Mouse (Mus musculus) lung, adult 2 months (tissue): Measurements from ENCODE around the gene Ascc2. TPM values are rescaled to one million over a fixed set of nuclear protein-coding genes. Genes with fewer than 3 reads are reported as not detected.
"Not testable (repeated sequence)": the region's sequence is repeated elsewhere in the genome, so short reads cannot be mapped to it uniquely, and the experiment has no call there.

Source experiments
- DNase-seq: peaks from one replicate; pipeline ENCODE4 v3.0.0; 2022
- H3K4me1 ChIP-seq: fragments of 200-500 bp; 2 replicates; pipeline ENCODE4 v1.6.1; 2011; ENCODE audit warnings: low read length; ENCODE audit not compliant: control insufficient read depth, insufficient read depth
- H3K4me3 ChIP-seq: fragments of 200-500 bp; replicated peaks from 2 replicates; pipeline ENCODE3; 2011; ENCODE audit warnings: low read depth, mild to moderate bottlenecking, control low read depth, low read length; ENCODE audit errors: extremely low read depth
- CTCF ChIP-seq: fragments of 200-500 bp; IDR thresholded peaks from 2 replicates; pipeline ENCODE4 v1.5.1; 2011; ENCODE audit warnings: mild to moderate bottlenecking, low read length, control low read depth; ENCODE audit not compliant: insufficient read depth
- POLR2A ChIP-seq: fragments of 200-500 bp; IDR thresholded peaks from 2 replicates; pipeline ENCODE4 v1.6.1; 2011; ENCODE audit warnings: low read depth, mild to moderate bottlenecking, control low read depth, low read length, borderline replicate concordance; ENCODE audit errors: extremely low read depth
- WGBS: fragments of 180-500 bp; shearing (Covaris S2); methylation state at CpG from one replicate; pipeline ENCODE4 v1.1.7; 2018; 5-methylcytosine and 5-hydroxymethylcytosine counted together
- polyA plus RNA-seq: library from polyadenylated mRNA; depleted of rRNA; stranded (reverse); fragments of >200 nt; gene quantifications from 2 replicates; pipeline ENCODE4 v1.2.3, GENCODE M21; 2012

The Ascc2 gene
- polyA plus RNA-seq, 1 experiment = 34.0 TPM

DNA sequence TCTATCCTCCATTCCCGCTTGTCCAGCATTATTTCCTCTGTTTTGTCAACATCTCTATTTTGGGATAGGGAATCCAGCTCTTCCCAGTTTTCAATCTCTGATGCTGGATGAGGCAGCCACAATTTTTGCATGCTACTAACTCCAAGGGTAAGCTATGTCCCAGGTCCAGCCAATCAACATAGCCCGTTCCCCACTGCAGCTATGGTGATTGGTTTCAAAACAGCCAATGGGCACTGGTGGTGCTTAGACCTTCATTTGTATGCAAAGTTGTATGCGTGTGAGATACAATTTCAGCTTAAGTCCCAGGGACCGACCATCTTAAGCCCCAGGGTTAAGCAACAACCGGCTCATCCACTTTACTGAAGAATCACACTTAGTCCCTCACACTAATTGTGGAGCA is 14.6 kb upstream of the Ascc2 start:
- 72% methylated on average over 5 of the region's 5 CpGs for WGBS
- DNase-seq = no peak
- no peak for TF ChIP-seq POLR2A
- TF ChIP-seq CTCF = no peak
- H3K4me1 ChIP-seq = no peaks in the 10 kb centered on the region
- H3K4me3 ChIP-seq = no peak overlapping the region

DNA sequence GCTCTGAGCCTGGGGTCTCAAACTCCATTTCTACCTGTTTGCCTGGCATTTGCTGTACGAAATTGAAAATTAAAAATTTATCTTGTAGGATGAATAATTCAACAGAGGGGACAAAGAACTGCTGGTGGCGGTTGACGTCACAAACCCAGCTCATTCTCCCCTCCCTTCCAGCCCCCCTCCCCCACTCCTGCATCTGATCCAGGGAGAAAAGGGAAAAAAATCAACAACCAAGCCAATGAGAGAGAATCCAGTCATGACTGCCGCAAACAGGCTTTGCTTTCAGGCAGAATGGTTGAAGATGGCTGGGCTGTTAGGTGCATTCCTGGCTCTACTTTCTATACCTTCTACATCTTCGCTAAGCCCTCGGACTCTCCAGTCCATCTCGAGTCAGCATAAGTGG is 11.6 kb upstream of the Ascc2 start:
- TF ChIP-seq CTCF (no peak), POLR2A (no peak)
- Histone ChIP-seq H3K4me1 (0 out of 2 replicates have a peak, but pooled peaks cover 2% of the 10 kb centered on the region), H3K4me3 (no peak overlapping the region)
- DNase-seq = no peak
- 83% methylated on average over 7 of the region's 7 CpGs for WGBS

- DNase-seq = no peak
- WGBS = 67% methylated on average over 7 of the region's 7 CpGs
- Histone ChIP-seq H3K4me3 (no peak overlapping the region), H3K4me1 (0 out of 2 replicates have a peak, but pooled peaks cover 2% of the 10 kb centered on the region)
- TF ChIP-seq POLR2A = no peak
- no peak for TF ChIP-seq CTCF
These were observed 9.9 kb upstream of the Ascc2 start for GRCm38 (mm10) chr11:4627636-4628035.

DNA sequence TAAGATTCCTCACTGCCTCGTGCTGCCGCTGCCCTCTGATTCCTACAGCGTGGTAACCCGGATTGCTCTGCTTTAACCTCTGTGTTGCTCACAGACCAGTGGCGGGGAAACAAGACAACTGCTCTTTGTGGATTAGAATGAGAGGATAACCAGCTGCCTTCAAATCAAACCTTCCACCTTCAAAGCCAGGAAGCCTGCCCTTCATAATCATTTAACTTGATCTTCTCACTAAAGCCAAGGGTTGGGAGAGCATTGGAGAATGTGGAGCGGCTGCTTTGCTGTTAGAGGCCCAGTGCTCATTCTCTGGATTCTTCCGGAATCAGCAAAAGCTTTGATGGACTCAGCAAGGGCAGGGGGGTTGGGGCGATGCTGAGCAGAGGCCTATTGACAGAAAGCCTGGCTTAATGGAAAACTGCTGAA is 7.7 kb upstream of the Ascc2 start:
- H3K4me3 ChIP-seq = no peak overlapping the region
- 0 out of 2 replicates have a peak, but pooled peaks cover 2% of the 10 kb centered on the region for H3K4me1 ChIP-seq
- TF ChIP-seq CTCF (no peak), POLR2A (no peak)
- no peak for DNase-seq
- WGBS = 37% methylated on average over 8 of the region's 8 CpGs

GRCm38 (mm10) chr11:4633420-4633819 is 4.1 kb upstream of the Ascc2 start:
- DNase-seq = no peak
- 54% methylated on average over 2 of the region's 2 CpGs for WGBS
- H3K4me1 ChIP-seq = peaks cover 8% of the 10 kb centered on the region
- TF ChIP-seq POLR2A (no peak), CTCF (no peak)
- H3K4me3 ChIP-seq = no peak overlapping the region

DNA sequence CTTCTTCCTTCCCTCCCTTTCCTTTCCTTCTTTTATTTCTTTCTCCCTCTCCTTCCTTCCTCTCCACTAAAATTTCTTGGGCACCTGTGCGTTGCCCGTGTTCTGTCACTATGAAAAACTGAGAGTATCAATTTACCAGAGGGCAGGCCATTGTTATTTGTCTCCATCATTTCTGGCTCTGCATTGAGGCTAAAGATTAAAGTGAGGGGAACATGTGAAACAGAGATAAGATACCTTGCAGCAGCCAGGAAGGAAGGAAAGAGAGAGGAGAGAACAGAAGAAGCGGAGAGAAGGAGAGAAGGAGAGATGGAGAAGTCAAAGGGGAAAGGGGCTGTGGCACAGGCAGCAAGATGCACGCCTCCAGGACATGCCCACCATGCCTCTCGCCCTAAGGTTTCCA is 3.2 kb upstream of the Ascc2 start:
- DNase-seq = no peak
- WGBS = 55% methylated on average over 5 of the region's 5 CpGs
- Histone ChIP-seq H3K4me1 (peaks cover 8% of the 10 kb centered on the region), H3K4me3 (no peak overlapping the region)
- no peak for TF ChIP-seq POLR2A
- TF ChIP-seq CTCF = no peak

DNA sequence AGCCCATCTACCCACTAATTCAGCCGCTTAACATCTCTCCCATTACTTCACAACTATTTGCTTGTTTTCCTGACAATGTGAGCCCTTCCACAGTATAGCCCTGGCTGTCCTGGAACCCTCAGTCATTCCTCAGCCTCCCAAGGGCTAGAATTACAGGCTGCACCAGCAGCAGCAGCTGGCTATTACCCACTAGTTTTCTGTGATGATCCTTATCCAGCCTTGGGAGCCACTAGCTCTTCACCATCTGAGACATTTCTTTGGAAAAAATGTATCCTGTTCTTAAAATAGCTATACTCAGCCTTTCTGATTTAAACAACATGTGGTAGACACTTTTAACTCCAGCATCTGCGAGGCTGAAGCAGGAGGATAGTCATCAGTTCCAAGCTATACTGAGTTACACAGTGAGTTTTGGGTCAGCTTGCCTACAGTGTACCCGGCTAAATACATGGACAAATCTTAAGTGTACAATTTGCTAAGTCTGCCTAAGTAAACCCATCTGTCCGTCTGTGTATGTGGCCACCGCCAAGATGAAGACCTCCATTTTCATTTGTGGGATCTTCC is 685 bp upstream of the Ascc2 start:
- DNase-seq = no peak
- peaks cover 6% of the 10 kb centered on the region for H3K4me1 ChIP-seq
- H3K4me3 ChIP-seq = peak overlapping the region; percentile 39
- 44% methylated on average over 5 of the region's 5 CpGs for WGBS
- no peak for TF ChIP-seq CTCF
- TF ChIP-seq POLR2A = no peak

DNA sequence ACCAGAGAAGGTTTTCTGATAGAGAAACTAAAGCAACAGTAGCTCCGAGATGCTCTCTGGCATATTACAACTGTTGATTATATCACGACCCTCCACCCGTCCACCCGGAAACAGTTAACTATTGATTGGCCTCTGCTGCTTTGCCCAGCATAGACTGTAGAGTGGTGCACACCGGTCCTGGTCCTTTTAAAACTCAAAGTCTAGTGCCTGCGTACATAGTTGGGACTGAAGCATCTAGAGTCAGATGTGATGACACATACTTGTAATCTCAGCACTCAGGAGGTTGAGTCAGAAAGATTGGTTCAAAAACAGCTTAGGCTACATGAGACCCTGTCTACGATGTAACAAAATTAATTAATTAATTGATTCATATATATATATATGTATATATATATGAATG is 714 bp downstream of the Ascc2 start:
- no peak for TF ChIP-seq CTCF
- no peak for TF ChIP-seq POLR2A
- 11% methylated on average over 7 of the region's 7 CpGs for WGBS
- Histone ChIP-seq H3K4me3 (peak overlapping the region; percentile 83), H3K4me1 (peaks cover 6% of the 10 kb centered on the region)
- no peak for DNase-seq

GRCm38 (mm10) chr11:4641185-4641584 is 3.6 kb downstream of the Ascc2 start:
- no peak for DNase-seq
- TF ChIP-seq CTCF (no peak), POLR2A (no peak)
- Histone ChIP-seq H3K4me1 (peaks cover 6% of the 10 kb centered on the region), H3K4me3 (no peak overlapping the region)

DNA sequence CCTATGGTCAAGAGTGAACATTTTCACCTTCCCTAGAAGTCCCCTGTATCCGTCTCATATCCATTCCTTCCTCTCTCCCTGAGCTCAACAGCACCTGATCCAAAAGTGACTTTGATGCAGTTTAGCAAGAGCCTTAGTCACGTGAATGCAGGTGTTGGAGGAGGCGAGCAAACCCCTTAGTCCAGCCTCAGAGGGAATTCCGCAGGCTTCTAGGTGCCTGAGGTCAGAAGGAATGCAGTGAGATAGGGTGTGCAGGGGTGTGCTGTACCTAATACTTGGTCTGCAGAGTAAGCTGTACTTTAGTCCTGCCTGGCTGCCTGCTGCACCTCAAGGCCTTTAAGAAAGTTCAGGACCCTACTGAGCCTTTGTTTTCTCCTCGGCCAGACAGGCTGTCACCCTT is 6.2 kb downstream of the Ascc2 start:
- no peak for DNase-seq
- Histone ChIP-seq H3K4me3 (no peak overlapping the region), H3K4me1 (no peaks in the 10 kb centered on the region; the same call in none of the 2 replicates)
- WGBS = 72% methylated on average over 5 of the region's 5 CpGs
- TF ChIP-seq POLR2A (no peak), CTCF (no peak)

GRCm38 (mm10) chr11:4645180-4645579 is 7.6 kb downstream of the Ascc2 start:
- DNase-seq, H3K4me1 ChIP-seq, H3K4me3 ChIP-seq: not testable (repeated sequence)
- WGBS = 87% methylated on average over 6 of the region's 6 CpGs
